Mouse (Mus musculus): ENCODE data around the gene Fam186a. TPM values are rescaled to one million over a fixed set of nuclear protein-coding genes. Genes with fewer than 3 reads are reported as not detected.

Fam186a gene
- total and polyA plus RNA-seq, 3 experiments: not detected

DNA sequence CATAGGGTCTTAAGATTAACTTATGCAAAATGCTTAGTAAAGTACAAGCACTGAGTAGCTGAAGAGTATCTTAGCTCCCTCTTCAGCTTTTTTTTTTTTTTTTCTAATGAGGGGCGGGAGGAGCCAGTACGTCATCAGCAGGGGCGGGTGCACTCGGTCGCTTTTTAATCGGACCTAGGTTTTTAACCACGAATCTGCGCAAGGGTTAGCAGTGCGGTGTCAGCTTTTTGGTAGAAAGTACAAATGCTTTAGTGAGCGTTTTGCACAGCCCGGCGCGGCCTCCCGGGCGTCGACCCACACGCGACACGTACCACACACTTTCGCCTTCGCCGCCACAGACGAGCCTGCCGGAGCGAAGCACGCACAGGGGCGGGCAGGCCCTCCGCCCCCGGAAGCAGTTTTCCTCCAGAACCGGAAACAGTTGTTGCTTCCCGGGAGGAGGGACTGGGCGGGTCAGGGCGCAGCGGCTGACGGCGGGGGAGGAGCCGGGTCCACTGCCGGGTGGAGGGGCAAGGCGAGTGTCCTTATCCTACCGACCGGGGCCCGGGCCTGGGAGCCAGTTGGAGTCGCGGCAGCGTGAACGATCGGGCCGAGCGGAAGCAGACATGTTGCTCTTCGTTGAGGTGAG, 5.6 kb upstream of the Fam186a start:
- peaks cover 45% of the 10 kb centered on the region for H3K79me2 ChIP-seq (ENCODE audit: control insufficient read depth, insufficient read depth, low read length, poor library complexity)
- peaks cover 12 to 19% of the 10 kb centered on the region in 2 experiments for H3K4me1 ChIP-seq (ENCODE audit: control insufficient read depth in 1 of 2, insufficient read depth in 2 of 2, low read length in 2 of 2)
- peak overlapping the region; percentile 61 to 98 for H3K4me3 ChIP-seq (ENCODE audit: control insufficient read depth in 1 of 2, insufficient read depth in 1 of 2, low read depth in 2 of 2, low read length in 2 of 2)
- DNase-seq (ENCODE audit: low read depth, low spot score): peak; percentile 99
- H3K27ac ChIP-seq (ENCODE audit: control insufficient read depth, low read depth, low read length): peak overlapping the region; percentile 90
- H3K9me3 ChIP-seq (replicated peaks; ENCODE audit: insufficient read depth, low read length): no peaks in the 10 kb centered on the region
- TF ChIP-seq GABPA (IDR thresholded peaks at IDR 0.05; ENCODE audit: low read depth, low read length) (no peak), HCFC1 (IDR thresholded peaks at IDR 0.05; ENCODE audit: low read depth, low read length) (peak; percentile 96), KAT2A (conservative IDR thresholded peaks at IDR 0.05; ENCODE audit: low read depth, low read length) (peak; percentile 93), RAD21 (IDR thresholded peaks at IDR 0.05; ENCODE audit: low read depth, low read length) (no peak), MAX (IDR thresholded peaks at IDR 0.05; ENCODE audit: low read length) (peak; percentile 86; the same call in 1 of the 2 replicates), NRF1 (IDR thresholded peaks at IDR 0.05; ENCODE audit: insufficient read depth, low read depth, low read length, poor library complexity, severe bottlenecking) (0 out of 2 replicates have a peak, but pooled peaks have one; percentile 47), NELFE (IDR thresholded peaks at IDR 0.05; ENCODE audit: low read depth, low read length) (peak; percentile 98), ETS1 (IDR thresholded peaks at IDR 0.05; ENCODE audit: low read depth, low read length) (peak; percentile 53), POLR2AphosphoS2 (IDR thresholded peaks at IDR 0.05; ENCODE audit: low read length) (peak; percentile 99), POLR2AphosphoS5 (IDR thresholded peaks at IDR 0.05; ENCODE audit: borderline replicate concordance, low read depth, low read length) (no peak), SMC3 (IDR thresholded peaks at IDR 0.05; ENCODE audit: low read depth, low read length) (no peak), JUND (IDR thresholded peaks at IDR 0.05; ENCODE audit: low read depth, low read length) (no peak), ZNF384 (IDR thresholded peaks at IDR 0.05; ENCODE audit: low read depth, low read length) (peak; percentile 99), MYC (IDR thresholded peaks at IDR 0.05; ENCODE audit: low read depth, low read length) (peak; percentile 88), ZC3H11A (IDR thresholded peaks at IDR 0.05; ENCODE audit: low read depth, low read length) (no peak), CHD2 (IDR thresholded peaks at IDR 0.05; ENCODE audit: low read length) (peak; percentile 79), TAL1 (IDR thresholded peaks at IDR 0.05; ENCODE audit: low read length) (no peak), ZMIZ1 (IDR thresholded peaks at IDR 0.05; ENCODE audit: low read depth, low read length) (peak; percentile 90), ELF1 (IDR thresholded peaks at IDR 0.05; ENCODE audit: low read depth, low read length) (peak; percentile 87), TCF12 (IDR thresholded peaks at IDR 0.05; ENCODE audit: low read depth, low read length) (peak; percentile 77), EP300 (IDR thresholded peaks at IDR 0.05; ENCODE audit: low read depth in 1 of 2, low read length in 2 of 2) (peak in 1 of 2 experiments; percentile 27; a peak in 1 of 4 replicates), MYB (IDR thresholded peaks at IDR 0.05; ENCODE audit: low read depth, low read length) (no peak), MEF2A (IDR thresholded peaks at IDR 0.05; ENCODE audit: extremely low read depth, insufficient replicate concordance, low read depth, low read length, poor library complexity, severe bottlenecking) (no peak), CHD1 (IDR thresholded peaks at IDR 0.05; ENCODE audit: low read depth, low read length) (no peak), MAZ (IDR thresholded peaks at IDR 0.05; ENCODE audit: low read depth, low read length) (peak; percentile 99), POLR2A (IDR thresholded peaks at IDR 0.05; ENCODE audit: control insufficient read depth in 1 of 2, insufficient read depth in 1 of 2, low read depth in 1 of 2, low read length in 2 of 2, poor library complexity in 1 of 2) (peak; percentile 93 to 97), RCOR1 (IDR thresholded peaks at IDR 0.05; ENCODE audit: low read depth, low read length) (peak; percentile 76), SIN3A (IDR thresholded peaks at IDR 0.05; ENCODE audit: low read length) (peak; percentile 97), ZKSCAN1 (IDR thresholded peaks at IDR 0.05; ENCODE audit: low read depth, low read length) (peak; percentile 76; the same call in 1 of the 2 replicates)
- peak overlapping the region; percentile 99 for H3K9ac ChIP-seq (ENCODE audit: control insufficient read depth, low read depth, low read length, poor library complexity, severe bottlenecking)
- H3K27me3 ChIP-seq (ENCODE audit: control insufficient read depth in 1 of 2, insufficient read depth in 2 of 2, low read length in 2 of 2): peaks cover 4 to 5% of the 10 kb centered on the region in 2 experiments; a peak in 3 of 4 replicates
- peaks cover 0 to 39% of the 10 kb centered on the region in 2 experiments; a peak in 3 of 4 replicates for H3K36me3 ChIP-seq (ENCODE audit: control insufficient read depth in 1 of 2, insufficient read depth in 2 of 2, low read length in 2 of 2)

All from MEL (cell line).